Mouse (Mus musculus) forebrain, postnatal 0 days (tissue): ENCODE data around the gene Hipk1. TPM values are rescaled to one million over a fixed set of nuclear protein-coding genes. Genes with fewer than 3 reads are reported as not detected.

Experiments
- ATAC-seq: fragments of 200-750 bp; cut with Nextera tagmentation; 2 replicates; pipeline ENCODE4 v1.8.0; 2017; ENCODE audit warnings: mild to moderate bottlenecking, moderate library complexity
- DNase-seq: peaks from one replicate; pipeline ENCODE4 v3.0.0-alpha.2; 2015
- H3K27ac ChIP-seq: fragments of 300-500 bp; sonication (generic); 2 replicates; pipeline ENCODE4 v1.5.1; 2014; ENCODE audit warnings: low read depth, mild to moderate bottlenecking, antibody characterized with exemption, low read length, moderate library complexity, mixed read lengths
- H3K27me3 ChIP-seq: fragments of 300-500 bp; sonication (generic); 2 replicates; pipeline ENCODE4 v1.6.1; 2014; ENCODE audit warnings: mild to moderate bottlenecking, low read length, mixed read lengths; ENCODE audit not compliant: insufficient read depth
- H3K36me3 ChIP-seq: fragments of 300-500 bp; sonication (generic); 2 replicates; pipeline ENCODE4 v1.6.1; 2014; ENCODE audit warnings: mild to moderate bottlenecking, moderate library complexity; ENCODE audit not compliant: insufficient read depth
- H3K4me1 ChIP-seq: fragments of 300-500 bp; sonication (generic); 2 replicates; pipeline ENCODE4 v1.6.1; 2014; ENCODE audit warnings: antibody characterized with exemption; ENCODE audit not compliant: insufficient read depth
- H3K4me2 ChIP-seq: fragments of 300-500 bp; sonication (generic); 2 replicates; pipeline ENCODE4 v1.6.1; 2014; ENCODE audit warnings: low read depth, mild to moderate bottlenecking, moderate library complexity
- H3K4me3 ChIP-seq: fragments of 300-500 bp; sonication (generic); 2 replicates; pipeline ENCODE4 v1.5.1; 2014; ENCODE audit warnings: low read depth, low read length, mixed read lengths
- H3K9ac ChIP-seq: fragments of 300-500 bp; sonication (generic); 2 replicates; pipeline ENCODE4 v1.6.1; 2014; ENCODE audit warnings: mild to moderate bottlenecking
- H3K9me3 ChIP-seq: fragments of 300-500 bp; sonication (generic); 2 replicates; pipeline ENCODE4 v1.6.1; 2016; ENCODE audit warnings: low read length
- CTCF ChIP-seq: sonication (generic); IDR thresholded peaks from 2 replicates; pipeline ENCODE4 v1.5.1; 2016; ENCODE audit warnings: antibody characterized with exemption, control low read depth, low read depth
- WGBS: fragments of 180-500 bp; shearing (Covaris S2); extraction: QIAGEN DNeasy Blood & Tissue Kit; methylation state at CpG from one replicate; pipeline ENCODE4 v1.1.7; 2014; 5-methylcytosine and 5-hydroxymethylcytosine counted together
- polyA plus RNA-seq: library from polyadenylated mRNA; unstranded; fragments of >200 nt; fragmentation: Nextera tagmentation; extraction: Ambion mirVana; gene quantifications from 2 replicates; pipeline ENCODE4 v1.2.1, GENCODE M21; 2015
- total RNA-seq: library from RNA; depleted of rRNA; stranded (reverse); fragments of >200 nt; gene quantifications from 2 replicates; pipeline ENCODE4 v1.2.3, GENCODE M21; 2014; rRNA removed

Gene Hipk1
- total and polyA plus RNA-seq, 2 experiments from 2014 or later = 5.6 to 47.4 TPM

DNA sequence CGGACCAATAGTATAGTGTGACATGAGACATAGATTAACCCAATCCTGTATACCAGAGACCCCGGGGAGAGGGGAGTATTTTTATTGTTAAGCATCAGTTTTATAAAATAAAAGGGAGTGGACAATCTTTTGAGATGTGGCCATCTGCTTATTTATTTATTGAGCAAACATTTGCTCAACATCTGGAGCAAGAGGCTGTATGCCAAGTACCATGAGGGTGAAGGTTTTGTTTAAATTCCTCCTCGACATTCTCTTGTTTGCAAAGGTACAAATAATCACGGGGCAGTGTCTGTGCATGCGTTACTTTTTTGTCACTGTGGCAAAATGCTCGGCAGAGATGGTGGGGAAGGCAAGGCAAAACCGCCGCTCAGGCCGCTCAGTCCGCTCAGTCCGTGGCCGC lies 85.9 kb downstream of the Hipk1 start:
- H3K4me3 ChIP-seq = no peak overlapping the region
- no peak overlapping the region for H3K4me2 ChIP-seq
- no peaks in the 10 kb centered on the region for H3K36me3 ChIP-seq
- no peaks in the 10 kb centered on the region for H3K9me3 ChIP-seq
- no peak overlapping the region for H3K9ac ChIP-seq
- no peaks in the 10 kb centered on the region for H3K4me1 ChIP-seq
- WGBS = 86% methylated on average over 12 of the region's 12 CpGs
- no peak for ATAC-seq
- H3K27me3 ChIP-seq = no peaks in the 10 kb centered on the region
- no peak for TF ChIP-seq CTCF
- no peak for DNase-seq
- no peak overlapping the region for H3K27ac ChIP-seq

DNA sequence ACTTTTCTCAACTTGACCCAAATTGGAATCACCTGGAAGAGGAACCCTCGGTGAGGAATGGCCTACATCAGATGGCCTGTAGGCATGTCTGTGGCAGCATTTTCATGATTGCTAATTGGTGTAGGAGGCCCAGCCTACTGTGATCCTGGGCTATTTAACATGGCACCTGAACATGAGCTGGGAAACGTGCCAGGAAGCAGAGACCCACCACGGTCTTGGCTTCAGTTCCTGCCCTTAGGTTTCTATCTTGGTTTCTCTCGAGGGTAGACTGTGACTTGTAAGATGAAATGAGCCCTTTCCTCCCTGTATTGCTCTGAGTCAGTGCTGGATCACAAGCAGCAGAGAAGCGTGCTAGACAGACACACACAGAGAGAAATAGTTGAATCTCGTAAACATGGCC lies 86.7 kb downstream of the Hipk1 start:
- Histone ChIP-seq H3K9ac (no peak overlapping the region), H3K36me3 (no peaks in the 10 kb centered on the region), H3K9me3 (no peaks in the 10 kb centered on the region), H3K4me1 (no peaks in the 10 kb centered on the region), H3K4me3 (no peak overlapping the region), H3K4me2 (no peak overlapping the region), H3K27me3 (no peaks in the 10 kb centered on the region), H3K27ac (no peak overlapping the region)
- WGBS = 56% methylated on average over 6 of the region's 6 CpGs
- TF ChIP-seq CTCF = no peak
- DNase-seq = no peak
- ATAC-seq = no peak

DNA sequence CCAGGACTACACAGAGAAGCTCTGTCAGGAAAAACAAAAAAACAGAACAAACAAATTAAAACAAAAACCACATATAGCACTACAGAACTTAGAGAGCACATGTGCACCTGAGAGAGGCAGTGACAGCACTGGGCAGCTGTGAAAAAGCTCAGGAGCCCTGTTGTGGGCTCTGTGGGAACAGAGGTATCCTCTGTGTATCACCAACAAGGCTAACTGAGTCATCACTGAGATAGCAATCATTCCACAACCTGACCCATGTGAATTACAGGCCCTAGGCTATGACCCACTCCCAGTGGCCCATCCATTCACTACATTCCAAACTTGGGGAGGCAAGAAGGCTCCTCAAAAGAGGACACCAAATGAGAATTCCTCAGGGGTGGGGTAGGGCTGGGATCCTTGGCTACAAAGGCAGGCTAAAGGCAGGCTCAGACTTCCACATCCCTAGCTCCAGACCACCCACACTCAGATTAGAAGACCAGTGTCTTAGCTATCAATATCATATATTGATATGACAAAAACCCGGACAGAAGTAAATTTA lies 94.9 kb downstream of the Hipk1 start:
- 92% methylated on average over 1 of the region's 1 CpGs for WGBS
- ATAC-seq (no peak), DNase-seq (no peak)
- Histone ChIP-seq H3K9me3 (no peaks in the 10 kb centered on the region), H3K27ac (no peak overlapping the region), H3K27me3 (no peaks in the 10 kb centered on the region), H3K36me3 (no peaks in the 10 kb centered on the region), H3K4me2 (no peak overlapping the region), H3K4me3 (no peak overlapping the region), H3K4me1 (no peaks in the 10 kb centered on the region), H3K9ac (no peak overlapping the region)
- no peak for TF ChIP-seq CTCF

DNA sequence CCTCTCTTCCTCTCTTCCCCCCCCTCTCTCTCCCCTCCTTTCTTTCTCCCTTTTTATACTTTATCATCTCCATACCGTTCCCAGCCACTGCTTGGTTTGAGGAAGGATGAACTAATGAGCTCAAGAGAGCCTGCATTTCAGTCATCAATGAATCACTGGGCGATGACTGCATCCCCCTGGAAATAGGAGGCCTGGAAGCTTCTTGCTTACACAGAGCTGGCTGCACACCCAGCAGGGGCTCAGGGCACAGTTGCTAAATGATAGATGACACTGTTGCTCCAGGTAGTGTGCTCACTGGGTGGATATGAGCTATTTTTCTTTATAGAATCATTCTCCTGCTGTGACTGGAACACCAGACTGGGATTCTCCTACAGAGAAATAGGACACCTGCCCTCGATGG lies 95.8 kb downstream of the Hipk1 start:
- H3K9me3 ChIP-seq = no peaks in the 10 kb centered on the region
- no peak overlapping the region for H3K4me3 ChIP-seq
- H3K9ac ChIP-seq = no peak overlapping the region
- H3K4me1 ChIP-seq = no peaks in the 10 kb centered on the region
- TF ChIP-seq CTCF = no peak
- H3K27me3 ChIP-seq = no peaks in the 10 kb centered on the region
- WGBS = 60% methylated on average over 3 of the region's 3 CpGs
- H3K36me3 ChIP-seq = no peaks in the 10 kb centered on the region
- DNase-seq (no peak), ATAC-seq (no peak)
- H3K4me2 ChIP-seq = no peak overlapping the region
- H3K27ac ChIP-seq = no peak overlapping the region

DNA sequence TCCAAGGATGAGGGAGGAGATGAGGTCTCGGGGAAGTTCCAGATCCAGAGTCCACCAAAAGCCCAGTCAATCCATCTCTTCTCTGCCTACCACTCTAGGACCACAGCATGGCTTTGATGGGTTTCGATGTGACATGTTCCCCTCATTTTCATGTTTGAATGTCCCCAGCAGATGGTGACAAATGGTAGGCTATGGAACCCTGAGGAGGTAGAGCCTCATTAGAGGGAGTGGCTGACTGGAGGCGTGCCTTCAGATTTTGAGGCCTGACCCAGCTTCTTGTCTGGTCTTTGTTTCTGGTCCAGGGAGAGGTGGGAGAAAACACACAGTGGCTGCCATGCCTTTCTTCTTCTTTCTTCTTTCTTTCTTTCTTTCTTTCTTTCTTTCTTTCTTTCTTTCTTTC lies 100.9 kb downstream of the Hipk1 start:
- DNase-seq = no peak
- no peaks in the 10 kb centered on the region for H3K4me1 ChIP-seq

More for the DNA sequence above, 100.9 kb downstream of the Hipk1 start:
- Histone ChIP-seq H3K9ac (no peak overlapping the region), H3K27ac (no peak overlapping the region), H3K4me2 (no peak overlapping the region), H3K36me3 (no peaks in the 10 kb centered on the region), H3K27me3 (no peaks in the 10 kb centered on the region), H3K9me3 (no peaks in the 10 kb centered on the region), H3K4me3 (no peak overlapping the region)
- 84% methylated on average over 3 of the region's 3 CpGs for WGBS
- no peak for ATAC-seq
- peak; percentile 29; the same call in 1 of the 2 replicates for TF ChIP-seq CTCF

Other genes starting within 250 kb of the Hipk1 start
- gene Syt6, start 216.3 kb downstream of the Hipk1 start, total RNA-seq = 43.3 and 44.2 TPM in 2 replicates
- 21.0 and 22.2 TPM in 2 replicates for gene Syt6, start 216.3 kb downstream of the Hipk1 start, polyA plus RNA-seq
- gene Atg4a-ps, start 145.5 kb downstream of the Hipk1 start, total RNA-seq = 0.29 TPM in 1 of 2 replicates, not detected in the other
- 0.09 and 0.33 TPM in 2 replicates for gene Atg4a-ps, start 145.5 kb downstream of the Hipk1 start, polyA plus RNA-seq
- gene Olfml3, start 53.6 kb downstream of the Hipk1 start, total RNA-seq = 5.3 and 7.9 TPM in 2 replicates
- 5.5 and 6.4 TPM in 2 replicates for gene Olfml3, start 53.6 kb downstream of the Hipk1 start, polyA plus RNA-seq
- not detected in 2 replicates for gene Gm10964, start 52.2 kb downstream of the Hipk1 start, total RNA-seq
- not detected in 2 replicates for gene Gm10964, start 52.2 kb downstream of the Hipk1 start, polyA plus RNA-seq
- gene Dclre1b, start 17.9 kb upstream of the Hipk1 start, total RNA-seq = 5.2 and 5.3 TPM in 2 replicates
- gene Dclre1b, start 17.9 kb upstream of the Hipk1 start, polyA plus RNA-seq = 13.5 and 20.5 TPM in 2 replicates
- gene Ap4b1, start 18.0 kb upstream of the Hipk1 start, total RNA-seq = 22.1 and 26.1 TPM in 2 replicates
- gene Ap4b1, start 18.0 kb upstream of the Hipk1 start, polyA plus RNA-seq = 14.8 and 17.2 TPM in 2 replicates
- 0.29 and 1.0 TPM in 2 replicates for gene Gm43064, start 18.0 kb upstream of the Hipk1 start, total RNA-seq
- gene Gm43064, start 18.0 kb upstream of the Hipk1 start, polyA plus RNA-seq = 0.08 TPM in 2 replicates
- gene Bcl2l15, start 41.0 kb upstream of the Hipk1 start, total RNA-seq = not detected in 2 replicates
- not detected in 2 replicates for gene Bcl2l15, start 41.0 kb upstream of the Hipk1 start, polyA plus RNA-seq
- gene Ptpn22, start 68.2 kb upstream of the Hipk1 start, total RNA-seq = 0.19 and 0.46 TPM in 2 replicates
- gene Ptpn22, start 68.2 kb upstream of the Hipk1 start, polyA plus RNA-seq = 0.43 and 0.46 TPM in 2 replicates
- gene Rsbn1, start 122.6 kb upstream of the Hipk1 start, total RNA-seq = 29.9 and 36.6 TPM in 2 replicates
- gene Rsbn1, start 122.6 kb upstream of the Hipk1 start, polyA plus RNA-seq = 14.6 and 19.2 TPM in 2 replicates
- 25.9 and 31.2 TPM in 2 replicates for gene Phtf1, start 176.5 kb upstream of the Hipk1 start, total RNA-seq
- 12.1 and 15.3 TPM in 2 replicates for gene Phtf1, start 176.5 kb upstream of the Hipk1 start, polyA plus RNA-seq